Mouse (Mus musculus) heart, postnatal 10 days (tissue): Measurements from ENCODE around the gene Rap2b. TPM values are rescaled to one million over a fixed set of nuclear protein-coding genes. Genes with fewer than 3 reads are reported as not detected.
A peak's percentile ranks its signal among the peaks of the same experiment; 100 is the strongest.

ENCODE experiments used
- DNase-seq, 2 experiments: peaks; one replicate each; pipeline ENCODE4 v3.0.0; 2021
- intact Hi-C: fragments of 180-260 bp; cut with DNase I; formaldehyde crosslinking; loops from one replicate; pipeline ENCODE4 v1.15.1; 2025
- total RNA-seq, 2 experiments: library from RNA; stranded (reverse); gene quantifications; 2 replicates each; pipeline ENCODE4 v1.2.3; 2021

Gene Rap2b
- total RNA-seq, 2 experiments from 2014 or later: 4.8 to 6.0 TPM

- no peak for DNase-seq
- intact Hi-C loops: no loop called here
Measured at GRCm38 (mm10) chr3:61368446-61368845, 7.0 kb downstream of the Rap2b start.

GRCm38 (mm10) chr3:61376001-61376400 lies 14.6 kb downstream of the Rap2b start:
- intact Hi-C loops: no loop called here
- DNase-seq: no peak

- no peak for DNase-seq
- intact Hi-C loops: no loop called here
Measured at GRCm38 (mm10) chr3:61386368-61386767, 24.9 kb downstream of the Rap2b start.

- intact Hi-C loops: no loop called here
Measured at GRCm38 (mm10) chr3:61391564-61391963, 30.1 kb downstream of the Rap2b start.

GRCm38 (mm10) chr3:61392881-61393280 lies 31.4 kb downstream of the Rap2b start:
- intact Hi-C loops: no loop called here
- no peak for DNase-seq

More at GRCm38 (mm10) chr3:61391564-61391963, 30.1 kb downstream of the Rap2b start:
- DNase-seq: no peak

GRCm38 (mm10) chr3:61393520-61393919 lies 32.1 kb downstream of the Rap2b start:
- intact Hi-C loops: no loop called here
- DNase-seq: no peak

- intact Hi-C loops: no loop called here
- DNase-seq: no peak
Measured at GRCm38 (mm10) chr3:61395382-61395781, 33.9 kb downstream of the Rap2b start.

GRCm38 (mm10) chr3:61396728-61397127 lies 35.3 kb downstream of the Rap2b start:
- DNase-seq: no peak
- intact Hi-C loops: no loop called here

- DNase-seq: no peak
- intact Hi-C loops: no loop called here
Measured at GRCm38 (mm10) chr3:61400823-61401387, 39.5 kb downstream of the Rap2b start.

- intact Hi-C loops: no loop called here
- DNase-seq: no peak
Measured at GRCm38 (mm10) chr3:61406921-61407320, 45.5 kb downstream of the Rap2b start.

- peak; percentile 21 to 40 for DNase-seq
- intact Hi-C loops: no loop called here
Measured at GRCm38 (mm10) chr3:61409683-61410082, 48.2 kb downstream of the Rap2b start.

- peak in 1 of 2 experiments; percentile 9 for DNase-seq
- intact Hi-C loops: no loop called here
Measured at GRCm38 (mm10) chr3:61415883-61416282, 54.4 kb downstream of the Rap2b start.

Other genes starting within 250 kb of the Rap2b start
- under 1 TPM; 0.12 to 0.17 TPM for gene B430305J03Rik, start 4.3 kb downstream of the Rap2b start, total RNA-seq